Mouse (Mus musculus) CH12.LX (cell line): ENCODE data around the gene Prdx1. TPM values are rescaled to one million over a fixed set of nuclear protein-coding genes. Genes with fewer than 3 reads are reported as not detected.

Experiments
- DNase-seq: peaks from one replicate; pipeline ENCODE4 v3.0.0-alpha.2; 2013; ENCODE audit errors: extremely low read depth
- H3K27ac ChIP-seq: 2 replicates; pipeline ENCODE4 v1.5.1; 2012; ENCODE audit warnings: low read depth, mild to moderate bottlenecking, control low read depth, moderate library complexity; ENCODE audit not compliant: insufficient read depth
- H3K27me3 ChIP-seq: replicated peaks from 2 replicates; pipeline ENCODE3; 2012; ENCODE audit warnings: inconsistent platforms
- H3K36me3 ChIP-seq, 2 experiments: replicated peaks in 1 of 2; 2 replicates each; pipeline versions ENCODE3 to v1.6.1; 2012; ENCODE audit warnings: inconsistent platforms in 1 of 2, low read length in 1 of 2, mild to moderate bottlenecking in 1 of 2, mixed read lengths in 1 of 2, moderate library complexity in 1 of 2; ENCODE audit not compliant: control insufficient read depth in 1 of 2, insufficient read depth in 1 of 2
- H3K4me1 ChIP-seq, 2 experiments: 2 replicates each; pipeline ENCODE4 v1.6.1; 2012; ENCODE audit warnings: inconsistent platforms in 1 of 2, moderate library complexity in 1 of 2; ENCODE audit not compliant: insufficient read depth in 2 of 2, control insufficient read depth in 1 of 2
- H3K4me2 ChIP-seq: 2 replicates; pipeline ENCODE4 v1.6.1; 2012; ENCODE audit warnings: low read depth, mild to moderate bottlenecking, control low read depth; ENCODE audit not compliant: poor library complexity, insufficient read depth, severe bottlenecking
- H3K4me3 ChIP-seq, 3 experiments: fragments of 150-350 bp in 1 of 3; sonication (generic) in 1 of 3; replicated peaks in 1 of 3; 2 replicates each; pipeline versions ENCODE3 to v1.5.1; 2011 to 2012; ENCODE audit warnings: low read depth in 2 of 3, low read length in 2 of 3, mild to moderate bottlenecking in 2 of 3, moderate library complexity in 2 of 3, control low read depth in 1 of 3, improper control_type of control experiment in 1 of 3, inconsistent platforms in 1 of 3, mixed read lengths in 1 of 3; ENCODE audit not compliant: poor library complexity in 1 of 3
- H3K79me2 ChIP-seq: replicated peaks from 2 replicates; pipeline ENCODE4 v1.6.1; 2012; ENCODE audit warnings: mild to moderate bottlenecking, moderate library complexity; ENCODE audit not compliant: control insufficient read depth, poor library complexity, insufficient read depth, severe bottlenecking; ENCODE audit errors: extremely low read depth
- H3K9ac ChIP-seq: 2 replicates; pipeline ENCODE4 v1.6.1; 2012; ENCODE audit warnings: low read depth, mild to moderate bottlenecking, control low read depth, moderate library complexity; ENCODE audit not compliant: insufficient read depth
- H3K9me3 ChIP-seq: replicated peaks from 2 replicates; pipeline ENCODE3; 2012; ENCODE audit warnings: low read length, inconsistent platforms, mixed read lengths
- BHLHE40 ChIP-seq: IDR thresholded peaks from 2 replicates; pipeline ENCODE4 v1.6.1; 2011; ENCODE audit warnings: mild to moderate bottlenecking, low read depth, low read length, improper control_type of control experiment
- CHD1 ChIP-seq: IDR thresholded peaks from 2 replicates; pipeline ENCODE4 v1.6.1; 2012; ENCODE audit warnings: low read depth, low read length, improper control_type of control experiment, inconsistent platforms
- CHD2 ChIP-seq: IDR thresholded peaks from 2 replicates; pipeline ENCODE4 v1.6.1; 2011; ENCODE audit warnings: low read length, improper control_type of control experiment
- CTCF ChIP-seq, 2 experiments: IDR thresholded peaks in 1 of 2; conservative IDR thresholded peaks in 1 of 2; 2 replicates each; pipeline ENCODE4 v1.5.1; 2011 to 2012; ENCODE audit warnings: low read depth in 2 of 2, low read length in 2 of 2, improper control_type of control experiment in 1 of 2, inconsistent platforms in 1 of 2, mild to moderate bottlenecking in 1 of 2, moderate library complexity in 1 of 2
- E2F4 ChIP-seq: IDR thresholded peaks from 2 replicates; pipeline ENCODE4 v1.6.1; 2011; ENCODE audit warnings: low read depth, low read length, improper control_type of control experiment; ENCODE audit not compliant: insufficient replicate concordance
- ELF1 ChIP-seq: IDR thresholded peaks from 2 replicates; pipeline ENCODE4 v1.6.1; 2014; ENCODE audit warnings: low read depth, mild to moderate bottlenecking, inconsistent platforms, low read length, improper control_type of control experiment
- EP300 ChIP-seq: IDR thresholded peaks from 2 replicates; pipeline ENCODE4 v1.6.1; 2011; ENCODE audit warnings: low read length, improper control_type of control experiment
- ETS1 ChIP-seq: conservative IDR thresholded peaks from 2 replicates; pipeline ENCODE4 v1.6.1; 2012; ENCODE audit warnings: low read depth, mild to moderate bottlenecking, inconsistent platforms, low read length, improper control_type of control experiment, moderate library complexity
- GABPA ChIP-seq: IDR thresholded peaks from 2 replicates; pipeline ENCODE4 v1.6.1; 2012; ENCODE audit warnings: low read depth, low read length, improper control_type of control experiment, inconsistent platforms; ENCODE audit not compliant: insufficient replicate concordance
- HCFC1 ChIP-seq: IDR thresholded peaks from 2 replicates; pipeline ENCODE4 v1.6.1; 2012; ENCODE audit warnings: low read depth, mild to moderate bottlenecking, inconsistent platforms, low read length, improper control_type of control experiment
- IRF4 ChIP-seq: IDR thresholded peaks from 2 replicates; pipeline ENCODE4 v1.6.1; 2014; ENCODE audit warnings: low read depth, mild to moderate bottlenecking, inconsistent platforms, low read length, improper control_type of control experiment
- JUN ChIP-seq: IDR thresholded peaks from 2 replicates; pipeline ENCODE4 v1.6.1; 2011; ENCODE audit warnings: low read depth, mild to moderate bottlenecking, low read length, improper control_type of control experiment, moderate library complexity; ENCODE audit not compliant: insufficient read depth
- JUND ChIP-seq: conservative IDR thresholded peaks from 2 replicates; pipeline ENCODE4 v1.6.1; 2011; ENCODE audit warnings: low read depth, low read length, improper control_type of control experiment
- KAT2A ChIP-seq: IDR thresholded peaks from 2 replicates; pipeline ENCODE4 v1.6.1; 2012; ENCODE audit warnings: low read length, improper control_type of control experiment, inconsistent platforms; ENCODE audit not compliant: insufficient replicate concordance
- MAFK ChIP-seq: IDR thresholded peaks from 2 replicates; pipeline ENCODE4 v1.6.1; 2011; ENCODE audit warnings: low read length, improper control_type of control experiment; ENCODE audit not compliant: insufficient replicate concordance
- MAX ChIP-seq: IDR thresholded peaks from 2 replicates; pipeline ENCODE4 v1.6.1; 2011; ENCODE audit warnings: low read length, improper control_type of control experiment
- MAZ ChIP-seq: IDR thresholded peaks from 2 replicates; pipeline ENCODE4 v1.6.1; 2012; ENCODE audit warnings: low read depth, mild to moderate bottlenecking, inconsistent platforms, low read length, improper control_type of control experiment, moderate library complexity
- MEF2A ChIP-seq: IDR thresholded peaks from 2 replicates; pipeline ENCODE4 v1.6.1; 2014; ENCODE audit warnings: low read depth, mild to moderate bottlenecking, inconsistent platforms, low read length, improper control_type of control experiment, borderline replicate concordance
- MXI1 ChIP-seq: IDR thresholded peaks from 2 replicates; pipeline ENCODE4 v1.6.1; 2011; ENCODE audit warnings: mild to moderate bottlenecking, low read depth, low read length, improper control_type of control experiment
- MYC ChIP-seq: IDR thresholded peaks from 2 replicates; pipeline ENCODE4 v1.6.1; 2011; ENCODE audit warnings: low read depth, mild to moderate bottlenecking, improper control_type of control experiment, low read length
- NELFE ChIP-seq: IDR thresholded peaks from 2 replicates; pipeline ENCODE4 v1.6.1; 2011; ENCODE audit warnings: low read depth, low read length, improper control_type of control experiment
- NRF1 ChIP-seq: IDR thresholded peaks from 2 replicates; pipeline ENCODE4 v1.6.1; 2014; ENCODE audit warnings: low read depth, mild to moderate bottlenecking, inconsistent platforms, low read length, improper control_type of control experiment, moderate library complexity
- PAX5 ChIP-seq: IDR thresholded peaks from 2 replicates; pipeline ENCODE4 v1.6.1; 2012; ENCODE audit warnings: low read length, inconsistent platforms, mixed read lengths
- POLR2A ChIP-seq: IDR thresholded peaks from 2 replicates; pipeline ENCODE4 v1.6.1; 2011; ENCODE audit warnings: low read depth, mild to moderate bottlenecking, improper control_type of control experiment, low read length
- POLR2AphosphoS2 ChIP-seq: IDR thresholded peaks from 2 replicates; pipeline ENCODE4 v1.6.1; 2011; ENCODE audit warnings: low read depth, low read length, improper control_type of control experiment
- RAD21 ChIP-seq: IDR thresholded peaks from 2 replicates; pipeline ENCODE4 v1.6.1; 2011; ENCODE audit warnings: low read depth, mild to moderate bottlenecking, low read length, improper control_type of control experiment, moderate library complexity
- RCOR1 ChIP-seq: conservative IDR thresholded peaks from 2 replicates; pipeline ENCODE4 v1.6.1; 2012; ENCODE audit warnings: low read depth, mild to moderate bottlenecking, inconsistent platforms, low read length, improper control_type of control experiment
- SIN3A ChIP-seq: IDR thresholded peaks from 2 replicates; pipeline ENCODE4 v1.6.1; 2012; ENCODE audit warnings: low read length, improper control_type of control experiment, inconsistent platforms
- SMC3 ChIP-seq: IDR thresholded peaks from 2 replicates; pipeline ENCODE4 v1.6.1; 2011; ENCODE audit warnings: low read depth, low read length, improper control_type of control experiment
- TBP ChIP-seq: conservative IDR thresholded peaks from 2 replicates; pipeline ENCODE4 v1.6.1; 2011; ENCODE audit warnings: low read depth, low read length, improper control_type of control experiment
- TCF12 ChIP-seq: IDR thresholded peaks from 2 replicates; pipeline ENCODE4 v1.6.1; 2014; ENCODE audit warnings: low read depth, mild to moderate bottlenecking, inconsistent platforms, low read length, improper control_type of control experiment
- UBTF ChIP-seq: IDR thresholded peaks from 2 replicates; pipeline ENCODE4 v1.6.1; 2012; ENCODE audit warnings: low read depth, mild to moderate bottlenecking, inconsistent platforms, low read length, improper control_type of control experiment, moderate library complexity
- USF1 ChIP-seq: IDR thresholded peaks from 2 replicates; pipeline ENCODE4 v1.6.1; 2014; ENCODE audit warnings: low read depth, mild to moderate bottlenecking, inconsistent platforms, low read length, improper control_type of control experiment
- USF2 ChIP-seq: conservative IDR thresholded peaks from 2 replicates; pipeline ENCODE4 v1.6.1; 2011; ENCODE audit warnings: low read depth, low read length, improper control_type of control experiment
- ZC3H11A ChIP-seq: IDR thresholded peaks from 2 replicates; pipeline ENCODE4 v1.6.1; 2012; ENCODE audit warnings: low read depth, mild to moderate bottlenecking, inconsistent platforms, low read length, improper control_type of control experiment
- ZKSCAN1 ChIP-seq: IDR thresholded peaks from 2 replicates; pipeline ENCODE4 v1.6.1; 2012; ENCODE audit warnings: low read depth, inconsistent platforms, low read length, improper control_type of control experiment, borderline replicate concordance
- ZMIZ1 ChIP-seq: IDR thresholded peaks from 2 replicates; pipeline ENCODE4 v1.6.1; 2012; ENCODE audit warnings: low read depth, mild to moderate bottlenecking, inconsistent platforms, low read length, improper control_type of control experiment
- ZNF384 ChIP-seq: IDR thresholded peaks from 2 replicates; pipeline ENCODE4 v1.6.1; 2012; ENCODE audit warnings: low read depth, low read length, improper control_type of control experiment, inconsistent platforms
- dilution Hi-C: fragments of 300-500 bp; cut with MboI; formaldehyde crosslinking; loops from 2 replicates; pipeline ENCODE4 v1.14.3; 2020; ENCODE audit warnings: low sequenced_read_pairs; ENCODE audit not compliant: extremely low pct_unique_long_range_greater_than_20kb, extremely low pct_ligation_motif_present
- in situ Hi-C: fragments of 300-500 bp; cut with MboI; formaldehyde crosslinking; loops from 3 replicates; pipeline ENCODE4 v1.14.3; 2019; ENCODE audit warnings: low sequenced_read_pairs, low pct_ligation_motif_present, low pct_unique_long_range_greater_than_20kb, mixed read lengths
- polyA plus RNA-seq: library from polyadenylated mRNA; unstranded; fragments of >175 nt; gene quantifications from 2 replicates; pipeline ENCODE4 v1.2.1, GENCODE M21; 2012; ENCODE audit warnings: low read depth; ENCODE audit not compliant: insufficient read length
- total RNA-seq, 2 experiments: library from RNA; depleted of rRNA; stranded (reverse); fragments of 300-350 nt in 1 of 2; fragments of >200 nt in 1 of 2; gene quantifications; 2 replicates each; pipeline ENCODE4 v1.2.3; 2012 to 2014

Prdx1 gene
- total and polyA plus RNA-seq, 3 experiments: 269 to 1,274 (median 934) TPM

DNA sequence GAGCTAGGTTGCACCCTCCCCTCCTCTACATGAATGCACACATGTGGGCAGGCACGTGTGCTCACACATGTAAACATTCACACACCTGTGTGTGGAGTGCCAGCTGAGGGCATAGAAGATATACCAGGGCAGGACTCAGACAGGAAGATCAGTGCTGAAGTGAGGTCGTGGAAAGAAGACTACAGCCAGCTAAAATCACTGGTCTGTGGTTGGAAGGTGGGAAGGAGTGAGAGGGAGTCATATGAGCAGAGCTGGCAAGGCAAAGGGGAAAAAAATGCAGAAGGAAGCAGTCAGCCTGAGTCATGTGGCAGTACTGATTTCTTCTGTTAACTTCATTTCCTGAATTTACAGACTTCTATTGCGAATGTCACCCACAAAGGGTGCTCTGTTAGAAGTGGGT lies 17.2 kb upstream of the Prdx1 start:
- Histone ChIP-seq H3K4me1 (peaks cover 9 to 18% of the 10 kb centered on the region in 2 experiments), H3K79me2 (no peaks in the 10 kb centered on the region), H3K27me3 (no peaks in the 10 kb centered on the region), H3K27ac (no peak overlapping the region; the same call in 1 of the 2 replicates), H3K9me3 (no peaks in the 10 kb centered on the region), H3K36me3 (no peaks in the 10 kb centered on the region), H3K4me2 (no peak overlapping the region), H3K4me3 (no peak overlapping the region), H3K9ac (no peak overlapping the region)
- TF ChIP-seq NELFE: no peak
- TF ChIP-seq GABPA: no peak
- peak; percentile 73 for TF ChIP-seq MAX
- TF ChIP-seq KAT2A: no peak
- no peak for TF ChIP-seq ZKSCAN1
- TF ChIP-seq RCOR1: peak; percentile 47; the same call in 1 of the 2 replicates
- 0 out of 2 replicates have a peak, but pooled peaks have one; percentile 39 for TF ChIP-seq SIN3A
- TF ChIP-seq JUND: 0 out of 2 replicates have a peak, but pooled peaks have one; percentile 13
- TF ChIP-seq POLR2A: no peak
- TF ChIP-seq USF1: peak; percentile 3; the same call in 1 of the 2 replicates
- no peak for TF ChIP-seq PAX5
- TF ChIP-seq CHD2: no peak
- TF ChIP-seq BHLHE40: peak; percentile 93
- no peak for TF ChIP-seq MEF2A
- TF ChIP-seq SMC3: no peak
- no peak for TF ChIP-seq UBTF
- no peak for TF ChIP-seq HCFC1
- TF ChIP-seq EP300: peak; percentile 55; the same call in 1 of the 2 replicates
- no peak for TF ChIP-seq JUN
- 0 out of 2 replicates have a peak, but pooled peaks have one; percentile 53 for TF ChIP-seq MXI1
- TF ChIP-seq POLR2AphosphoS2: no peak
- TF ChIP-seq ETS1: peak; percentile 69
- no peak for TF ChIP-seq RAD21
- TF ChIP-seq CTCF (conservative IDR thresholded peaks at IDR 0.05 in 1 of 2, IDR thresholded peaks at IDR 0.05 in 1 of 2; ENCODE audit: low read depth in 2 of 2, low read length in 2 of 2): no peak
- no peak for TF ChIP-seq NRF1
- no peak for TF ChIP-seq ZMIZ1
- no peak for TF ChIP-seq ELF1
- TF ChIP-seq TBP: no peak
- TF ChIP-seq MAZ: no peak
- no peak for TF ChIP-seq MAFK
- TF ChIP-seq TCF12: 0 out of 2 replicates have a peak, but pooled peaks have one; percentile 40
- peak; percentile 41; the same call in 1 of the 2 replicates for TF ChIP-seq ZNF384
- TF ChIP-seq E2F4: no peak
- no peak for TF ChIP-seq IRF4
- no peak for TF ChIP-seq USF2
- 0 out of 2 replicates have a peak, but pooled peaks have one; percentile 12 for TF ChIP-seq MYC
- TF ChIP-seq CHD1: no peak
- TF ChIP-seq ZC3H11A: no peak
- in situ Hi-C loops: no loop called here
- dilution Hi-C loops: no loop called here
- peak; percentile 58 for DNase-seq
